Mouse (Mus musculus) spleen, postnatal 14 days (tissue): ENCODE data around the gene Dlx1.

Source experiments
- DNase-seq, 2 experiments: peaks; one replicate each; pipeline ENCODE4 v3.0.0; 2021 to 2022; ENCODE audit warnings: low spot score in 2 of 2

The Dlx1 gene

DNA sequence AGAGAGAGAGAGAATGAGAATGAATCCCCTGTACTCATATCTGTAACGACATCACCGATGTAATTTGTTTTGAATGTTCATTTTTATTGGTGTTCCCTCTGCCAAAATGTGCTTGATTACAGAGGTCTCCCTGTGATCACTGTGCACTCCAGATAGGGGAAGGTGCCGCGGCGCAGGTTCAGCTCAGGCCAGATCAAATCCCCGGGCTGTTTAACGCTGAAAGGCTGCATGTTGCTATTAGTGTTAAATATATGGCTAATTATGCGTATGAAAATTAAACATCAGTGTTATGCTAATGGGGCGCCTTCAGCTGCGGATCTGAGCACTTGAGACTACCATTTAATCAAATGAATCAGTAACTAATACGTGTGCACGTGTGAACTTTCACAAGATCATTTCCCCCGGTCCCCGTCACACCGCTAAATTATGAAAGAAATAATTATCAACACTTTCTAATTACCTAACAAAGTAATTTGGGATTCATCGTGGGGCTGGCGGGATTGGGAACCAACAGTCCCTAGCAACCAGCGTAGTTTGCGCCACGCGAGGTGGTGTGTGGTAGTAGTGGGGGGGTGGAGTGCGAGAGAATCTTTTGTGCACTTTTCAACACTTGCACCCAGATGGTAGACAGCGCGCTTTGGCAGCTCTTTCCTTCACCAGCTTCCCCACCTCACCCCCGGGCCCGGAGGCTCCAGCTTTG, at the start of gene Dlx1:
Gene Dlx1, plus strand, starts transcription at position 100 of the 700 bp plus-strand sequence.
- DNase-seq = no peak

DNA sequence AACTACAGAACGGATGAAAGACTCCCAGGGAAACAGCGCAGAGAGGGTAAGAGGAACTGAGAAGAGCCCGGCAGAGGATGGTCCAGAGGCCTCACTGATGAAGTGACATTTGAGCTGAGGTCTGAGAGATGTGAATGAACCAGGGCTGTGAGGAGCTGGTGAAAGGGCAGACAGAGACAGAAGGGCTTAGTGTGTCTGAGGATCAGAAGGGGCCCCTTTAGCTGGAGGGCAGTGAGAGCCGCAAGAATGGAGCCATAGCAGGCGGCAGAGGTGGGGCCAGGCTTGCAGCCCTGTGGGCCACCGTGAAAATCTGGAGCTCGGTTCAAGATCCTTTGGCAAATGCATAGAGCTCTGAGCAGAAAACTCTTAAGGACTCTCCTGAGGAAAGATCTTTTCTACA, 48.0 kb upstream of the Dlx1 start:
- DNase-seq = no peak

DNA sequence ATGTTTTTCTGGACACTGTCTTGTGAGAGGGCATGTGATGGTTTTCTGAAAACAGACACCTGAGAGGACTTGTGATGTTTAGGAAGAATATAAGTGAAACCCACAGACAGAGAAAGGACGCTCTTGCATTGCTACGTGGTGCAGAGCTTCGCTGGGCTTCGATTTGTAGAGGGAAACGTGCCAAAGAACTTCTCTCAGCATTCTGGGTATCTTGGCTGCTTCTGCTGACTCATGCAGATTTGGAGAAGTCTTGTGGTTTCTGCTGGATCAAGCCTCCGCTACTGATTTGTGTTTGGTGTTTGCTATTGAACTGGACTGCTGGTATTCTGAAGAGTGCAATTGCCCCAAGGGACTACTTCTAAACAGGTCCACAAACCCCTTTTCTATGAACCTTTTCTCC, 46.1 kb upstream of the Dlx1 start:
- no peak for DNase-seq

DNA sequence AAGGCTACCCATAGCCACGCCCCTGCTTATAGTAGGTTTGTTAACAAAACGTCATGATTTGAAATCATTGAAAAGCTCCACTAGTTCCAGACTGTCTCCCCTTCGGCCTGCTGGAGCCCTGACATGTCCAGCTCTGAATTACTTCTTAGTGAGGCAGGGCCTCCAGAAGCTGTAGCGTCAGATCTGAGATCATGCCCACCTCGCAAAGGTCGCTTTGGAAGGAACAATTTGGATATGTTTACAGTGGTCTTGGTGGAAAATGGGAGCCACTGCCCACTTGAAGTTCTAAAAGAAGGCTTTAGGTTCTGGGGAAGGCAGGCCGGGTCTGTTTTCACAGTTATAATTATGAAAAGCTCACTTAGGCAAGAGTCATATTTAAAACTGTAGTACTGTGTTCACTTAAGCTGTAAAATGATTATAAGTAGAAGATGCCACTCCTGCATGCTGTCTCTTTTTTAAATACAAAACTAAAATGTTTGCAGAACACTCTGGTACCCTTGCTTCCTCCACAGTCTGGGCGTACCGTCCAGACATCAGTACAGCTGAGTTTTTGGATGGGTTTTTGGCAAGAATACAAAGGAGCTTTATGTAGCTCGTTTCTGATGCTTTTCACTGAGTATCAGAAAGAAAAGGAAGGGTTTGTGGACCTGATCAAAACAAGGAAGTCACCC, 44.7 kb upstream of the Dlx1 start:
- no peak for DNase-seq

DNA sequence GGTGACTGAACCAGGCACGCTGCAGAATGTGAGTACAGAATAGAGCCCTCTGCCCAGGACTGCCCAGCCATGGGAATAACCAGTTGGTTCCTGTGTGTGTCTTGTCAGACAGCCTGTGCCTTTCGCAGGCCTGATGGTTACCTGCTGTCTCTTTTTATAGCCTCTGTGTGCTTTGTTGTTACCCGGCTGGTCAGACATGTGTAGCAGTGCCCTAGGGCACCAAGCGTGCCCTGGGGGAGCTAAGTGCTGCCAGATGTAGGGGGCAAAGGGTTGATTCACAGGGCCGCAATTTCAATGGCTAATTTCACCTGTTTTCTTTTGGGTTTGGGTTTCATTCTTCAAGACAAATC, 44.2 kb upstream of the Dlx1 start:
- no peak for DNase-seq

DNA sequence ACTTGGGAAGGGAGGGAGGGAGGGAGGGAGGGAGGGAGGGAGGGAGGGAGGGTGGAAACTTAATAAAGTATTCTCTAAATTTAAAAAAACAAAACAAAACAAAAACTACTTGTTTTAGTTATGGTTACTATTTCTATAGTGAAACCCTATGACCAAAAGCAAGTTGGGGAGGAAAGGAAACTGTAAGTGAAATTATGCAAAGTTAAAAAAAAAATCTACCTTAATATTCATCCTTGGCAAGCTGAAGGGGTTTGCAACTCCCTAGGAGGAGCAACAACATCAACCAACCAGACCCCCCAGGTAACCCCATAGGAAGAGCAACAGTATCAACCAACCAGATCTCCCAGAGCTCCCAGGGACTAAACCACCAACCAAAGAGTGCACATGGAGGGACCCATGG, 36.6 kb upstream of the Dlx1 start:
- no peak for DNase-seq

DNA sequence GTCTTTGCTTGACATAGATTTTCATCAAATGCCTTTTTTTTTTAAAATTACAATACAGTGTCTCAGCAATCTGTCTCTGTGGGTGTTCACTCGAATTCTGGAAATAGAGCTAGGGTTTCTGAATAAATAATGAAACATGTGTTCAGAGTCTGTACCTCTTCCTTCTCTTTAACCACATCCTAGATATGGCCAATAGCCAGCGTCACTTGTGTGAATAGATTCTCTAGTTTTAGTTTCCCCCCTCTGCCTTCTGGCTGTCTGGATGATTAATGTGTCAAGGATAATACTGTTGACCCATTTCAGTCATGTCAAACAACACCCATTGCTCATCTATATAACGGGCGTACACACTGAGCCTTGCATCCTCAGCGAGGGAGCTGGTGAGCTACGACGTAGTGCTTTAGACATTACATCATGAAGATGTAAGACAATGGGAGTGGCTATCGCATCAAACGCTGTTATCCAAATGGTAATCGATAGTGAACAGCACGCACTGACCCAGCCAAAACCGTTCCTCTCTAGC, 34.7 kb upstream of the Dlx1 start:
- DNase-seq = no peak

DNA sequence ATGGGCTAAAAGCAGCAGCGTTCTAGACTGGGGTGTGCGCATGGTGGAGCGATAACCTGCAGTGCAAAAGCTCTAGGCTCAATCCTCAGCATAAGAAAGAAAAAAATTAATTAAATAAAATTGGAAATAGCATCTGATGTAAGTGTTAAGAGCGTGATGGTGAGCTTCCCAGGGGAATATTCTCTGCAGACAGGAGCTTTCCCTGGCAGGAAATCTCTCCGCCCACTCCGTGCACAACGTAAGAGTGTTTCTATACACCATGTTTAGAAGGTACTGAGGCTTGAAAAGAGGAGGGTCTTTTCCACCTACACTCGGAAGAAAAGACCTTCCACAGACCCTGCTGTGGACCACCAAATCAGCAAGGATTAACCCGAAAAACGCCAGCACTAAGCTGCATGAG, 33.4 kb upstream of the Dlx1 start:
- no peak for DNase-seq

DNA sequence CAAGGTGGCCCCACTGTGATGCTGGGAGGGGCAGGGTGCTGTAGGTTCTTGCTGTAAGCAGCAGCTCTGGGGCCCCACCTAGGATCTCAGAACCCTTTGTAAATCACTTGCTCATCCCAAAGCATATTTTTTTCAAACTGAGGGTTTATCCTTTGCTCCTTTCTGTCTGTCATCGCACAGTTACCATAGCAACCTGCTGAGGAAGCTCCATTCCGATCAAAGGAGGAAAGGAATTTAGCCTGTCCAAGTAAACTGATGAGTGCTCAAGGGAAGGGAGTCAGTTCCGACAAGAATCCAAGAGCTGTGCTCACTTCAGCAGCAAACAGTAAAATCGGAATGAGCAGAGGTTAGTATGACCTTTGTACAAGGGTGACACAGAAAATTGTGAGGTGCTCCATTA, 32.9 kb upstream of the Dlx1 start:
- DNase-seq = no peak

DNA sequence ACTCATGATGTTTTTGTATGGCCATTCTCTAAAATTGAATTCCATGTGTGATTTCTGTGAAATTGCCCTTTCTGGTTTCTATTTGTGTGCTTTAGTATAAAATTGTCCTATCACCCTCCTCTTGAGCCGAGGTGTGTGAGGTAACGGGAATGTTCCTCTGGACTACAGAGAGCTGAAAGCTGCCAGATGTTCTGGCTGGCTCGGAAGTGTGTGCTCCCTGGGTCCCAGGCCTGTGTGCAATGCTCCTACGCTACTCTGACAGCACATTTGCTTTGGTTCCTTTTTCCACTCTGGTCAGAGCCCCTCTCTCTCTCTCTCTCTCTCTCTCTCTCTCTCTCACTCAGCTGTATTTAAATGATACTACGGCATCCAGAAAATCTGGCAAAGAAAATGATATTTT, 30.7 kb upstream of the Dlx1 start:
- DNase-seq = no peak

DNA sequence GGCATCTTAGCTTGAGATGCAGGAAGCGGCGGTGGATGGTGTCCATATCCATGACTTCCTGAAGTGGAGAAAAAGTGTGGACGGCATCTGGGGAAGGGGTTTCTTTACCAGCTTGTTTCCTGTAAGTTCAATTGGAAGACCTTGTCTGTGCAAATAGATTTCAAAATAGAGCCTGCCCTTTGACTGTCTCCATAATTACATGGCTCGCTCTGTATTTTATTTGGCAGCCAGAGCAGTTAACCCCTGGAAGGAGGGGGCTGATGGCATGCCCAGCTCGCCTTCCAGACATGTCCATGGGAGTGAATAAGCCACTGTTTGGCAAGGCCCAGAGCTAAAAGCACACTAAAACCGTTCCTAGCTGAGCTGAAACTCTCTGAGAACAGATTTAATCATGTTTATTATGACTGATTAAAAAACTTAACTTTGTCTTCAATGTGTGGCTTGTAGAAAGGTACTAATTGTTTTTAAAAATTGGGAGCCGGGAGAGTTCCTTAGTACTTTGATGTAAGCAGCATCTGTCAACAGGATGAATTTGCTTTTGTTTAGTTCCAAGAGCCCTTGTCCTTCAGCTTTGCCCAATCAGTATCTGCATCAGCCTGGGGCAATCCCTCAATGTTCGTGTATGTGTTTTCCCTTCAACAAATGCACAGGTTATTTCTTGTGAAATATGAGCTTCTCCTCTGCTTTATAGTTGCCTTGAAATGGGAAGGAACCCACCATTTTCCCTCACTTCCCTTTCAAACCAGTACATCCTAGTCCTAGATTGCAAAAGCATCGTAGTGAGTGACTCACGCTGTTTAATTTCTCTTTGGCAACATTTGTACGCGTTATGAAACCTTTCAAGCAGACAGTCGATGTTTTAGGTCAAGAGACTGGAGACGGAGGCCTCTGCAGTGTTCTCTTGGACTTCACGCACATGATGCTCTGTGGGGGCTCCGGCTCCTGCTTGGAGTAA, 28.4 kb upstream of the Dlx1 start:
- no peak for DNase-seq

DNA sequence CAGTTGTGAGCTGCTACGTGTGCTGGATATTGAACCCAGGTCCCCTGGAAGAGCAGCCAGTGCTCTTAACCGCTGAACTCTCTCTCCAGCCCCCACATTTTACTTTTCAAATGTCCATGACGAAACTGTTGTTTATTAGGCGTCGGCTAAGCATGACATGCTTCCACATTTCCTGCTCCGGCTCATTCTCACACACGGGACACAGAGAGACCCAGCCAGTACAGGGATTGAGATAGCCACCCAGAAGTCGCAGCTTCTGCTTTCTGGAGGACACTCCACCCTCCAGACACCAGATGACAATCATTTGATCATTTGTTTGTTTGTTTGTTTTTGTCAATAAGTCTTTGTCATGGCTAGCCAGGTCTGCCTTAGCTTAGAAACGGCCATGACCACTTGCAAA, 23.1 kb upstream of the Dlx1 start:
- no peak for DNase-seq

DNA sequence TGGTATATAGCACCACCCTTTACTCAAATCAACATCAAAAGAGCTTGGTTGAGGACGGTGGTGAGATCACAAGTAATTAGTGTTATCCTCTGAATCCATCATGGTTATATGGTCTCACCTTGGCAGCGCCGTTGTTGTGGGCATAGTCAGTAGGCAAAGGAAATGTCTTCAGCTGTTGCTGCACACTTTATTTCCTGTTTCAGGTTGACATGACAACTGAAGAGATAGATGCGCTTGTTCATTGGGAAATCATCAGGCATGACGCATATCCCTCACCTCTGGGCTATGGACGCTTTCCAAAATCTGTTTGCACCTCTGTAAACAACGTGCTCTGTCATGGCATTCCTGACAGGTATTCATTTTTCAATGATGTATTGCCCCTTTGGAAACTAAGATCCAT, 16.7 kb upstream of the Dlx1 start:
- no peak for DNase-seq

DNA sequence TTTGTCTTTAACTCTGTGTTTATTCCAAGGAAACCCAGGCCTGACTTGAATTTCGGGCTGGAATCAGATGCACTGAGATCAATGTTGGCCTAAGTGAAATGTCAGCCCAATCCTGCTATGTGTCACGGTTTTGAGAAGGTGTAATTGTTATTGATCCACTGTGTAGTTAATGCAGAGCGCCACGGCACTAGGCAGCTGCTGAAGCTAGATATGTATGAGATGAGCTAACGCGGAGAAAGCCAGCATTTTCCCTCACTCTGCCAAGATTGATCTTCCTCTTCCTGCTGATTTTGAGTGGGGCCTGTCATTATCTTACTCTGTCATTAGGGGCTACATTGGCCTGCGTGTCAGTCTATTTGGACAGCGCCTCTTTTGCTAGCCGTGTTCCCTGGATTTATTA, 15.6 kb upstream of the Dlx1 start:
- no peak for DNase-seq

DNA sequence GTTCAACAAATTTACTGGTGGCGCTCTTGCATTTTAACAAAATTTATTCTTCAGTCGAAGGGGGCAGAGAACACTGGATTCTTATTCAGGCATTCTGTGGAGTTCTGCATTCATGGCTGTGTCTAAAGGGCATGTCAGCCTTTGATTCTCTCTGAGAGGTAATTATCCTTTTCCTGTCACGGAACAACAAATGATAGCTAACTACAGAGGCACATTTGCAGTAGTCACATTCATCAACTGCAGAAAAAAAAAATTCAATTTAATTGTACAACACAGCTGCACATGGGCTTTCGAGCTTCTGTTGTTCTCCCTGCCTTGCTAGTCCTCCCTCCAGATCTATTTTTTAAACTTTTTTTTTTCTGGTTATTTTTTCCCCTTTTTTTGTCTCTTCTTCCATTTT, 10.9 kb upstream of the Dlx1 start:
- DNase-seq = no peak

DNA sequence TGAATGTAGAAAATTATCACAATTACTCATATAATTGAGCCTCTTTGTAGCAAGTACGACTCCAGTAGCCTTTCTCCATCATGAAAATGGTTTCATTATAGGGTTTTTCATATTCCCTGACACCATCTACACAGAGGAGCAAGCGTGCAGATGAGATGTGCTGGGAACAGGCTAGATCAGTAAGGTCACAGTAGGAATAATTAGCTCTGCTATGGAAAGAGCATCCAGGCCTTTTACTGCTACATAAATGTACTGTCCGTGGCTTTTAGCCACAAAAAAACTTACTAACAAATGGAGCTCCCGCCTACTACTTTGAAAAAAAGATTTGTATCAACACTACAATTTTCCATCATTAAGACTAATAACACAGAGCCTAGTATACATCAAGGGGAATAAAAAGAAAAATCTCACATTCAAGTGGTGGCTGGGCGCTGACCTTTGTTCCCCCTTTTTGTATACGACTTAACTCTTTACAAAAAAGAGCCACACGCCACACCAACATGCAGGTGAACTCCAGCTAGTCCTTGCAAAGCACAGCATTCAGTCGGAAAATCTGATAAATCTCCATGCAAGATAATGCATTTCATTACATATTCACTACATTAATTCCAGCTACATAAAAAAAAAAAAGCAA, 10.3 kb upstream of the Dlx1 start:
- no peak for DNase-seq

DNA sequence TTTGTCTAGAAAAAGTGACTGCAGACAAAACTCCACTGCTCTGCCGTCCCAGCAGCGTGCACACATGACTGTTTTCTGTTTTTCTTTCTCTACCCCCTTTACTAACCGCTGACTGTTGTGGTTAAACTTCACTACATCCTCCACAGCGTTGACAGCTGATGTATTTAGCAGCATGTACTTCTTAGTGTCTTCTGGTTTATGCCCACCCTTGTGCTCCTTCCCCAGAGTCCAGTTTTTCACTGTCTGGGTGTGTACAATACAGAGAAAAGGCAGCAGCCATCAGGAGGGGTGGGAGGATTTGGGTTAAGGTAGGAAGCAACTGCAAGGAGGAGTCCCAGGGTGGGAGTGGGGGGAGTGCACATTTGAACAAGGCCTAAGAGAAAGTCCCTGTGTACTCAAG, 5.0 kb upstream of the Dlx1 start:
- no peak for DNase-seq

DNA sequence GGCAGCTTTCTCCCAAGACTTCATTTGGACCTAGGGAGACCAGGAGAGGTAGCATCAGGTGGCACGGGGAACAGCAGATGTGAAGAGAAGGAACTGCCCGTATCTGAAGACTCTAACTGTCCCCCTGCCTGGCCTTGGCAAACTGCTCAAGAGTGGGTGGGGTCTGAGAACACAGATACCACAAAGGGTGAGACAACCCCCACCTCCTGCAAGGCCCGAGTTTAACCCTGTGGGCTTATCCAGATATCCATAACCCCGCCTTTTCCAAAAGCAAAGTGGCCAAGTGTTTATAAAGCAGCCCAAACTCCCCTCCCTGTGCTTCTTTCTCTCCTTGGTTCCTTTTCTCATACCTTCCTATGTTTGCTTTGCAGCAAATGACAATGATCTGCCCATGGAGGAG, 4.5 kb upstream of the Dlx1 start:
- no peak for DNase-seq

DNA sequence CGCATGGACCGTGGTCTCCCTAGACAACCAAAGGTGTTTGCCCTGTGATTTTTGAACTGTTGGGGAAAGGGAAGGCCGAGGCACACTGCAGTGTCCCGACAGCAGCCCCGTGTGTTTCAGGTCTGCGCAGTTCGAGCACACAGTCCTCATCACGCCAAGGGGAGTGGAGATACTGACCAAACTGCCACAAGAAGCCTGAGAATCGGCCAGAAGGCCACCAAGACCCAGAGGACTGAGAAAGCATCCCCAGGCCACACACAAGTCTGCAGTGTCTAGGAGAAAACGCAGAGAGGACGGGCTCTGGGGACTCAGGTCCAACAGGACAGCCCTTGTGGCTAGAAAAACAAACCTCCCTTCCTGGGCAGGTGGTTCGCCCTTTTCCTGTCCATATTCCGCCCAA, 3.1 kb upstream of the Dlx1 start:
- DNase-seq = no peak

DNA sequence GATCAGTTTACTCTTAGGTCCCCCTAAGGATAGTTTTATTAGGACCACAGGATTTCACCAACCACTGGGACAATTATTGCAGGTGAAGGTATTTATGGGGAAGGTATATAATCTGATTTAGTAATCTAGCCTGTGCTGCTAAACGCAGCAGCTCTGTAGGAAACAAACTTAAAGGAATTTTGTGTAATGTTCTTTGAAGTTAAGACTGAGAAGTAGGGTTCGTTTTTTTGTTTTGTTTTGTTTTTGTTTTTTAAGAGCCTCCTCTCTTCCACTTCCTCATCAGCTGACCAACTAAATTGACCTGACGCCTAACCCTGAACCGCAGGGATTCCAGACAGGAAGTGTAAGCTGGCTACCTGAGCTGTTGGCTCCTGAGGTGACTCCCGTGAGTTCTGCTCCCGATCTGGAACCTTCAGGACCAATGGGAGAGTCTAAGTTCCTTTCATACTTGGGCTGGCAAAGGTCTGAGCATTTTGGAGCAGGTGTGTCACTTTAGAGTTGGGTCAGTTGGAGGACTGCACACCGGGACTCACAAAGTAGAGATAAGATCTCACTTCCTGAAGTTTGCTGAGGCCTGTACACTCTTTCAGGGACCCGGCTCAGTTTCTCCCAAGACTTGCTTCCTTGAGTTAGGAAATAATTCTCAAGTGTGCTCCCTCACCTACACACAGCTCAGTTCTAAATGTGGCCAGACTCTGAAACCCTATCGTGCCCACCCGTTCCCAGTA, 1.2 kb upstream of the Dlx1 start:
- DNase-seq = no peak

DNA sequence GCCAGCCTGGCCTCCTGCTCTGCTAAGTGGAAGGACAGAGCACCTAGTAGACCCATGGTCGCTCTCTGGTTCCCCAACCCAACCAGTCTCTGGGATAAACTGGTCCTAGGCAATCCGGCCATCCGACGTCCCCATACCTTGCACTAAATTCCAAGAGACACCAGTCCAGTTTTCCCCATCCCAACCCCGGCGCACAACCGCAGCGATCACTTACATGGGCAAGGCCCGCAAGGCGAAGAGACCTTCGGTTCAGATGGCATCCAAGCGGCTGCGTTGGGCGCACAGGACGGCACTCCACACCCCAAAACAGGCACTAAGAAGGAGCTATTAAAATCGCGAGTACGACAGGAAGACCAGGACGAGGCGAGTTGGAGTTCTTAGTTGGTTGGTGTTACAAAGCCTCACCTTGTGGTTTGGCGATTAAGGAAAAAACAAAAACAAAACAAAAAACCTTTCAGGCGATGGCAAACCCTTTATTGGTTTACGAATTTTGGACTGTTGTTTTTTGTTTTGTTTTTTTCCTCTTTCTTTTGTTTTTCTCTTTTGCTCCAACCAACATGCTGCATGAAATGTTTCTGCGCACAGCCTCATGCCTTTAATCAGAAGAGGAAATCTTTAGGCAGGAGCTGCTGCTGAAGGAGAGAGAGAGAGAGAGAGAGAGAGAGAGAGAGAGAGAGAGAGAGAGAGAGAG, 445 bp upstream of the Dlx1 start:
- DNase-seq = no peak
